Mouse (Mus musculus): ENCODE results near the gene Arid1b.

GRCm38 (mm10) chr17:5188400-5188799, 194.3 kb downstream of the Arid1b start:
- TF ChIP-seq CTCF (IDR thresholded peaks at IDR 0.05) (no peak), EP300 (IDR thresholded peaks at IDR 0.05) (no peak)

Data from lung, postnatal 0 days (tissue).